Mouse (Mus musculus) cortical plate, adult 2 months (tissue): ENCODE results near the gene Lamc2.

Experiments
- CTCF ChIP-seq: fragments of 200-500 bp; IDR thresholded peaks from 2 replicates; pipeline ENCODE4 v1.5.1; 2011; ENCODE audit warnings: mild to moderate bottlenecking, control low read depth, low read length; ENCODE audit not compliant: insufficient read depth; ENCODE audit errors: extremely low read depth
- POLR2A ChIP-seq: fragments of 200-500 bp; IDR thresholded peaks from 2 replicates; pipeline ENCODE4 v1.6.1; 2011; ENCODE audit warnings: mild to moderate bottlenecking, low read length, control low read depth; ENCODE audit not compliant: insufficient read depth; ENCODE audit errors: extremely low read depth

- TF ChIP-seq CTCF (no peak), POLR2A (no peak)
Measured at GRCm38 (mm10) chr1:153216516-153216915, 30.3 kb upstream of the Lamc2 start.
